Mouse (Mus musculus): ENCODE measurements at regions not wholly inside any gene's neighbourhood (a gene's known extent, or its start where the extent isn't known, plus 50 kb on each side); places are given as distances from the start of the nearest gene placed in this dataset.
"Not testable (repeated sequence)": the region's sequence is repeated elsewhere in the genome, so short reads cannot be mapped to it uniquely, and the experiment has no call there.

- POLR2A ChIA-PET, result interaction anchor here in 1 of 4 experiments (0.6 kb wide), 1 partner anchor 436 kb away, joined by 5 read pairs; no protein-coding TSS in a partner anchor
- CTCF ChIA-PET, result no interaction called here
Observed at GRCm38 (mm10) chr15:4630611-4631010, 96.4 kb upstream of the C6 start.

GRCm38 (mm10) chr15:4641666-4642065, 85.3 kb upstream of the C6 start:
- ChIA-PET CTCF (no interaction called here), POLR2A (no interaction called here)

DNA sequence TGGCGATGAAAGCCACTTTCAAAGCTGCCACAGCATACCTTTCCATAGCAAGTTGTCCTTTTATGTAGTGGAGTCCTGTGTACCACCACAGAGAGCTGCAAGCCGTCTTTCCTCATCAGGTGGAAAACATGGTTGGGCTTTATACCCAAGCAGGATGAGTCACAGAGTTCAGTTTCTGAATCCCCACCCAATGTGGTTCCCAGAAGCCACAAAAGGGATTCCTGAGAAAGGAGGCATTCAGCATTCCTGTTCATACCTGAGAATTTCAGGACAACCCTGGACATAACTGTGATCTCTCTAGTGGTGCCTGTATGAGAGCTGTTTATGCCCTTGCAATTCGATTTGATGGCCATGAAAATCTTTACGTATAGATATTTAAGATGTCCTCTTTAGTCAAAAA, 84.1 kb upstream of the C6 start:
- CTCF ChIA-PET, result no interaction called here
- POLR2A ChIA-PET, result no interaction called here

- ChIA-PET CTCF (no interaction called here), POLR2A (no interaction called here)
Observed at GRCm38 (mm10) chr15:4643888-4644606, 82.9 kb upstream of the C6 start.

DNA sequence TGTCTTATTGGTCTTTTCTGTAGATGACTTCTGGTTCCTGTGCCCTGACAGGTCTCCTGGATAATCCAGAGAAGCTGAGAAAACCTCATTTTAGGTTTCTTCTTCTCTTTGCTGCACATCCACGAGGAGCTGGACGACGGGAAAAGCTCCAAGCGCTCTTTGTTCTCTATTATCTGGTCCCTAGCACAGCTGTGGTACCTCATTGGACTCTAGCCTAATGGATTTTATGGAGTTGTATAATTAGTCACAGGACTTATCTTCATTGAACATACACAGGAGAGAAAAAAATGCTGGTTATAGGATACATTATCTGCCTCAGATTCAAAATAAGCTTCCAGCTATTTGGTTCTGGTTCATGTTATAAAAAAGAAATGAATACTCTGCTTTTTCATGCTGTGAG, 78.3 kb upstream of the C6 start:
- ChIA-PET POLR2A (no interaction called here), CTCF (no interaction called here)

DNA sequence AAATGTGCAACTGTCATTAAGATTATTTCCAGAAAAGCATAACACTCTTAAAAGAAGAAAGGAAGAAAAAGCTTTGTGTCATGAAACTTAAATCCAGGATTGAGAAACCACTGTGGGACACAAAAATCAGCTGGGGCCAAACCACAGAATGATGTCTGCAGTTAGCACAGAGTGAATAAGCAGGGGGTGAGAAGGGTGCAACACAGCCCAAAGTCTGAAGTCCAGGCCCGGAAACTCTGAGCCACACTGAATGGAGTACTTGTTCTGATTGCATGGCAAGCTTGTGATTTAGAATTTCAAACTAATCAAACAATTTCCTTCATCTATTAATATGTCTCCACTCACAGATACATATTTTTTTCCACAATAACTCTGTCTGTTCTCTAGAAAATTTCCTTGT, 73.3 kb upstream of the C6 start:
- CTCF ChIA-PET, result interaction anchor here in 1 of 4 experiments (0.6 kb wide), 1 partner anchor 33 kb away, joined by 4 read pairs; no protein-coding TSS in a partner anchor
- POLR2A ChIA-PET, result no interaction called here

- POLR2A ChIA-PET, result interaction anchor here in 1 of 4 experiments (0.7 to 1.0 kb wide), 2 partner anchors 9 to 10 kb away, joined by 3 read pairs; no protein-coding TSS in a partner anchor
- CTCF ChIA-PET, result not testable (repeated sequence)
Observed at GRCm38 (mm10) chr15:4672859-4673258, 54.1 kb upstream of the C6 start.
